Mouse (Mus musculus): Measurements from ENCODE around the gene Hs3st1. TPM values are rescaled to one million over a fixed set of nuclear protein-coding genes. Genes with fewer than 3 reads are reported as not detected.

Gene Hs3st1
- polyA plus RNA-seq, 1 experiment from 2014 or later, result 14.0 TPM

- Histone ChIP-seq H3K4me1 (peaks cover 8% of the 10 kb centered on the region; the same call in 1 of the 2 replicates), H3K4me3 (no peak overlapping the region), H3K27me3 (peaks cover 22% of the 10 kb centered on the region), H3K36me3 (no peaks in the 10 kb centered on the region), H3K9me3 (no peaks in the 10 kb centered on the region), H3K9ac (replicated peaks) (no peak overlapping the region), H3K27ac (replicated peaks) (no peak overlapping the region), H3K4me2 (replicated peaks) (no peak overlapping the region)
- ATAC-seq (ENCODE audit: low FRiP score, low read depth), result no peak
- WGBS, result 49% methylated on average over 10 of the region's 10 CpGs
These were observed 115.7 kb downstream of the Hs3st1 start for GRCm38 (mm10) chr5:39639438-39640177.

GRCm38 (mm10) chr5:39638926-39639325 lies 116.3 kb downstream of the Hs3st1 start:
- H3K4me1 ChIP-seq, result peaks cover 6% of the 10 kb centered on the region; the same call in 1 of the 2 replicates
- no peak overlapping the region for H3K27ac ChIP-seq (replicated peaks)
- no peak for ATAC-seq (ENCODE audit: low FRiP score, low read depth)
- WGBS, result 86% methylated on average over 5 of the region's 5 CpGs
- no peaks in the 10 kb centered on the region for H3K36me3 ChIP-seq
- H3K4me3 ChIP-seq, result no peak overlapping the region
- H3K9me3 ChIP-seq, result no peaks in the 10 kb centered on the region
- no peak overlapping the region for H3K9ac ChIP-seq (replicated peaks)
- peaks cover 22% of the 10 kb centered on the region for H3K27me3 ChIP-seq
- no peak overlapping the region for H3K4me2 ChIP-seq (replicated peaks)

- Histone ChIP-seq H3K9me3 (no peaks in the 10 kb centered on the region), H3K9ac (replicated peaks) (no peak overlapping the region), H3K4me3 (no peak overlapping the region), H3K36me3 (no peaks in the 10 kb centered on the region), H3K4me1 (no peaks in the 10 kb centered on the region), H3K4me2 (replicated peaks) (no peak overlapping the region), H3K27me3 (peaks cover 15% of the 10 kb centered on the region), H3K27ac (replicated peaks) (no peak overlapping the region)
- no peak for ATAC-seq (ENCODE audit: low FRiP score, low read depth)
- WGBS, result 71% methylated on average over 6 of the region's 6 CpGs
These were observed 117.4 kb downstream of the Hs3st1 start for GRCm38 (mm10) chr5:39637874-39638273.

GRCm38 (mm10) chr5:39636090-39636489 lies 119.2 kb downstream of the Hs3st1 start:
- no peaks in the 10 kb centered on the region for H3K4me1 ChIP-seq
- no peaks in the 10 kb centered on the region for H3K9me3 ChIP-seq
- no peaks in the 10 kb centered on the region for H3K36me3 ChIP-seq
- H3K27ac ChIP-seq (replicated peaks), result no peak overlapping the region
- H3K27me3 ChIP-seq, result 0 out of 2 replicates have a peak, but pooled peaks cover 2% of the 10 kb centered on the region
- H3K9ac ChIP-seq (replicated peaks), result no peak overlapping the region
- no peak for ATAC-seq (ENCODE audit: low FRiP score, low read depth)
- 91% methylated on average over 3 of the region's 3 CpGs for WGBS
- no peak overlapping the region for H3K4me2 ChIP-seq (replicated peaks)
- no peak overlapping the region for H3K4me3 ChIP-seq

- 0 out of 2 replicates have a peak, but pooled peaks cover 2% of the 10 kb centered on the region for H3K27me3 ChIP-seq
- no peak overlapping the region for H3K27ac ChIP-seq (replicated peaks)
- no peaks in the 10 kb centered on the region for H3K9me3 ChIP-seq
- ATAC-seq (ENCODE audit: low FRiP score, low read depth), result no peak
- no peak overlapping the region for H3K9ac ChIP-seq (replicated peaks)
- H3K36me3 ChIP-seq, result no peaks in the 10 kb centered on the region
- H3K4me2 ChIP-seq (replicated peaks), result no peak overlapping the region
- WGBS, result 92% methylated on average over 8 of the region's 8 CpGs
- H3K4me1 ChIP-seq, result no peaks in the 10 kb centered on the region
- no peak overlapping the region for H3K4me3 ChIP-seq
These were observed 120.8 kb downstream of the Hs3st1 start for GRCm38 (mm10) chr5:39634300-39635047.

- no peak for ATAC-seq (ENCODE audit: low FRiP score, low read depth)
- Histone ChIP-seq H3K9me3 (no peaks in the 10 kb centered on the region), H3K27me3 (0 out of 2 replicates have a peak, but pooled peaks cover 2% of the 10 kb centered on the region), H3K27ac (replicated peaks) (no peak overlapping the region), H3K4me1 (no peaks in the 10 kb centered on the region), H3K9ac (replicated peaks) (no peak overlapping the region), H3K4me3 (no peak overlapping the region), H3K36me3 (no peaks in the 10 kb centered on the region), H3K4me2 (replicated peaks) (no peak overlapping the region)
- 74% methylated on average over 1 of the region's 1 CpGs for WGBS
These were observed 122.1 kb downstream of the Hs3st1 start for GRCm38 (mm10) chr5:39633206-39633605.

GRCm38 (mm10) chr5:39630841-39631240 lies 124.4 kb downstream of the Hs3st1 start:
- H3K36me3 ChIP-seq, result no peaks in the 10 kb centered on the region
- H3K4me3 ChIP-seq, result no peak overlapping the region
- no peak overlapping the region for H3K9ac ChIP-seq (replicated peaks)
- peaks cover 6% of the 10 kb centered on the region; the same call in 1 of the 2 replicates for H3K27me3 ChIP-seq
- ATAC-seq (ENCODE audit: low FRiP score, low read depth), result no peak
- 95% methylated on average over 5 of the region's 5 CpGs for WGBS
- no peak overlapping the region for H3K4me2 ChIP-seq (replicated peaks)
- H3K9me3 ChIP-seq, result no peaks in the 10 kb centered on the region
- no peaks in the 10 kb centered on the region for H3K4me1 ChIP-seq
- H3K27ac ChIP-seq (replicated peaks), result no peak overlapping the region

- WGBS, result 33% methylated on average over 8 of the region's 8 CpGs
- no peak overlapping the region for H3K4me3 ChIP-seq
- 0 out of 2 replicates have a peak overlapping the region, but pooled peaks have one; percentile 9 for H3K4me2 ChIP-seq (replicated peaks)
These were observed 130.2 kb downstream of the Hs3st1 start for GRCm38 (mm10) chr5:39625037-39625473.

GRCm38 (mm10) chr5:39624218-39624590 lies 131.1 kb downstream of the Hs3st1 start:
- no peak overlapping the region for H3K4me3 ChIP-seq
- H3K27me3 ChIP-seq, result peaks cover 3% of the 10 kb centered on the region; the same call in 1 of the 2 replicates
- H3K4me1 ChIP-seq, result peaks cover 20% of the 10 kb centered on the region; the same call in 1 of the 2 replicates
- H3K27ac ChIP-seq (replicated peaks), result no peak overlapping the region
- H3K9me3 ChIP-seq, result no peaks in the 10 kb centered on the region
- no peak overlapping the region for H3K4me2 ChIP-seq (replicated peaks)
- no peak overlapping the region for H3K9ac ChIP-seq (replicated peaks)
- no peak for ATAC-seq (ENCODE audit: low FRiP score, low read depth)
- no peaks in the 10 kb centered on the region for H3K36me3 ChIP-seq
- WGBS, result 49% methylated on average over 4 of the region's 4 CpGs

More at GRCm38 (mm10) chr5:39625037-39625473, 130.2 kb downstream of the Hs3st1 start:
- no peak overlapping the region for H3K9ac ChIP-seq (replicated peaks)
- H3K4me1 ChIP-seq, result peaks cover 20% of the 10 kb centered on the region; the same call in 1 of the 2 replicates
- no peak overlapping the region for H3K27ac ChIP-seq (replicated peaks)
- H3K27me3 ChIP-seq, result peaks cover 3% of the 10 kb centered on the region; the same call in 1 of the 2 replicates
- H3K36me3 ChIP-seq, result no peaks in the 10 kb centered on the region
- ATAC-seq (ENCODE audit: low FRiP score, low read depth), result peak; percentile 55
- H3K9me3 ChIP-seq, result no peaks in the 10 kb centered on the region

- no peaks in the 10 kb centered on the region for H3K36me3 ChIP-seq
- peaks cover 20% of the 10 kb centered on the region; the same call in 1 of the 2 replicates for H3K4me1 ChIP-seq
- no peak overlapping the region for H3K4me3 ChIP-seq
- H3K27ac ChIP-seq (replicated peaks), result no peak overlapping the region
- no peak overlapping the region for H3K9ac ChIP-seq (replicated peaks)
- H3K27me3 ChIP-seq, result peaks cover 3% of the 10 kb centered on the region; the same call in 1 of the 2 replicates
- H3K4me2 ChIP-seq (replicated peaks), result no peak overlapping the region
- no peaks in the 10 kb centered on the region for H3K9me3 ChIP-seq
- no peak for ATAC-seq (ENCODE audit: low FRiP score, low read depth)
- 71% methylated on average over 13 of the region's 13 CpGs for WGBS
These were observed 131.7 kb downstream of the Hs3st1 start for GRCm38 (mm10) chr5:39623304-39624217.

- H3K4me2 ChIP-seq (replicated peaks), result no peak overlapping the region
- 86% methylated on average over 3 of the region's 3 CpGs for WGBS
- no peak overlapping the region for H3K9ac ChIP-seq (replicated peaks)
- H3K9me3 ChIP-seq, result no peaks in the 10 kb centered on the region
- no peaks in the 10 kb centered on the region for H3K27me3 ChIP-seq
- no peaks in the 10 kb centered on the region for H3K36me3 ChIP-seq
- no peak for ATAC-seq (ENCODE audit: low FRiP score, low read depth)
- peaks cover 17% of the 10 kb centered on the region; the same call in 1 of the 2 replicates for H3K4me1 ChIP-seq
- no peak overlapping the region for H3K27ac ChIP-seq (replicated peaks)
- no peak overlapping the region for H3K4me3 ChIP-seq
These were observed 134.9 kb downstream of the Hs3st1 start for GRCm38 (mm10) chr5:39620206-39620866.
